Mouse (Mus musculus): Measurements from ENCODE around the gene Afp. TPM values are rescaled to one million over a fixed set of nuclear protein-coding genes. Genes with fewer than 3 reads are reported as not detected.

The Afp gene
- total and polyA plus RNA-seq, 2 experiments = 0.23 to 1.9 TPM

DNA sequence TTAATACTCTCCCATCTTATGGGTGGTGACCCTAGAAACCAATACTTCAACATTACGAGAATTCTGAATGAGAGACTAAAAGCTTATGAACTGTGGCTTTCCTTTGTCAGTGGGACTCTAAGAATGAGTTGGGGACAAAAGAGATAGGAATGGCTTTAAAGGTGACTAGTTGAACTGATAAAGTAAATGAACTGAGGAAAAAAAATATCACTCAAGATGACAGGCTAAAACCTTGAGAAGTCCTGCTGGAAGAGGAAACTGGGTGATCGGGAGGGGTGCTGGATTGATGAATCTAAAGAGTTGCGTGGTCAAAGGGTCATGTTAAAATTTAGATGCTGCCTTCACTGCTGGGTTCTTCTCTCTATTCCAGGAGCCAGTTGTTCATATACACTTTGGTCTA, 13.8 kb upstream of the Afp start:
- peak; percentile 91 for DNase-seq (ENCODE audit: extremely low read depth, low read depth, low spot score)
- 38% methylated on average over 3 of the region's 3 CpGs for WGBS
- no peaks in the 10 kb centered on the region for H3K4me1 ChIP-seq (ENCODE audit: control insufficient read depth, insufficient read depth, low read length)
- no peak overlapping the region for H3K9ac ChIP-seq (ENCODE audit: low read depth, low read length)
- no peak overlapping the region for H3K27ac ChIP-seq (replicated peaks; ENCODE audit: insufficient read depth, low read depth, low read length)
- H3K36me3 ChIP-seq (ENCODE audit: control insufficient read depth, insufficient read depth, low read length) = peaks cover 31% of the 10 kb centered on the region
- H3K79me2 ChIP-seq (ENCODE audit: control insufficient read depth, insufficient read depth, low read length) = no peaks in the 10 kb centered on the region
- TF ChIP-seq CTCF (IDR thresholded peaks at IDR 0.05; ENCODE audit: low read depth, low read length) = no peak
- no peak for TF ChIP-seq POLR2A (IDR thresholded peaks at IDR 0.05; ENCODE audit: extremely low read depth, insufficient read depth, low read length)
- H3K27me3 ChIP-seq (ENCODE audit: control insufficient read depth, insufficient read depth, low read length) = no peaks in the 10 kb centered on the region
- no peak overlapping the region for H3K4me3 ChIP-seq (ENCODE audit: insufficient read depth, low read depth, low read length)

DNA sequence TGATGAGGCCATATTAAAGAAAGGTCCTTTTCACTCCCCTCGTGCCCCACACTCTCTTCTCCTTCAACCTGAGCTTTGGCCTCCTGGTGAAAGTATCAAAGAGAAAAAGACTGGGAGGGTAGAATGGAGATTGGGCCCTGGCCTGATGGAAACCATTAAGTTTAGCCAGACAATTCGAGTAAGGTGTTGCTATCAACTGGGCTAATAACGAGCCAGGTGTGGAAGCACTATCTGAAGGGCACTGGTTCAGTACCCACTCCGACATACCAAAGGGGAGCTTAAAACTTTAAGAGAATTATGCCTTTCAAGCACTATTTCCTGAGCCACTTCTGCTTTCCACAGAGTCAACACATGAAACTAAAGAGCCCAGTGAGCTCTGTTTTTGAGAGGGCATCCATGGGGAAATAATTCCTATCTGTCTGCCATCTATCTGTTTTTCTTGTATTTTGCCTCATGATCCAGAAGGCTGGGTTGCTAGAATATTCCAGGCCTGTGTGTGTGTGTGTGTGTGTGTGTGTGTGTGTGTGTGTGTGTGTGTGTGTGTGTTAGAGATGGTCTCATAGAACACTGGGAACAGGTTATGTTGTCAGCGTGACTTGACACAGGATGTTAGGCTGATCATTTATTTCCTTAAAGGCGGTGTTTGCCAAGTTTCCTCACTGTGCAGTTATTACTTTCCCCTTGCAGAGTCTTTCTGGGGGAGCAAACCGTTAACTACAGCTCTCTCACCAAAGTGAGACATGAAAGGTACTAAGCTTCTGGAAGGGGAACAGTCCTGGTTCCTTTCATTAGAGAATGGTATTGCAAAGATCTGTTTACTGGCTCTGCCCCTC, 13.0 kb upstream of the Afp start:
- no peak overlapping the region for H3K9ac ChIP-seq (ENCODE audit: low read depth, low read length)
- H3K79me2 ChIP-seq (ENCODE audit: control insufficient read depth, insufficient read depth, low read length) = no peaks in the 10 kb centered on the region
- no peak overlapping the region for H3K4me3 ChIP-seq (ENCODE audit: insufficient read depth, low read depth, low read length)
- peak overlapping the region; percentile 40 for H3K27ac ChIP-seq (replicated peaks; ENCODE audit: insufficient read depth, low read depth, low read length)
- 15% methylated on average over 7 of the region's 7 CpGs for WGBS
- no peaks in the 10 kb centered on the region for H3K4me1 ChIP-seq (ENCODE audit: control insufficient read depth, insufficient read depth, low read length)
- TF ChIP-seq CTCF (IDR thresholded peaks at IDR 0.05; ENCODE audit: low read depth, low read length) (no peak), POLR2A (IDR thresholded peaks at IDR 0.05; ENCODE audit: extremely low read depth, insufficient read depth, low read length) (no peak)
- H3K27me3 ChIP-seq (ENCODE audit: control insufficient read depth, insufficient read depth, low read length) = no peaks in the 10 kb centered on the region
- peak; percentile 96 for DNase-seq (ENCODE audit: extremely low read depth, low read depth, low spot score)
- peaks cover 23% of the 10 kb centered on the region for H3K36me3 ChIP-seq (ENCODE audit: control insufficient read depth, insufficient read depth, low read length)

DNA sequence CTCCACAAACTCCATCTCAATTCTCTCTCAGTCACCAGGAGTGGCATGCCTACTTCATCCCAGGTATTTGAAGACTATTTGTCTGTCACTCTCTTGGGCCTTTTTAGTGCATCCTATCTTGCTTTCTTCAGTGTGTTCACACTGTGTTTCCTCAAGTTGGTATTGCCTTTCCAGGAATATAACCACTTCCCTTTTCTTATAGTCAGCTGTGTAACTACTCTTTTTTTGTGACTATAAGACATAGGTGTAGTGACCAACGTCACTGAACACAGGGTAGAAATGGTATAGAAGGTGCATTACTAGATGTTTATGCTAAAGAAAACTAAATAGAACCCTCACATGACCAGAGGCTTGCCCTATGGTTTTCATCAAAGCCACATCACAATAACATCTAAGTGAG, 11.7 kb upstream of the Afp start:
- Histone ChIP-seq H3K9ac (ENCODE audit: low read depth, low read length) (no peak overlapping the region), H3K4me3 (ENCODE audit: insufficient read depth, low read depth, low read length) (no peak overlapping the region), H3K27me3 (ENCODE audit: control insufficient read depth, insufficient read depth, low read length) (no peaks in the 10 kb centered on the region), H3K79me2 (ENCODE audit: control insufficient read depth, insufficient read depth, low read length) (no peaks in the 10 kb centered on the region), H3K36me3 (ENCODE audit: control insufficient read depth, insufficient read depth, low read length) (peaks cover 21% of the 10 kb centered on the region), H3K4me1 (ENCODE audit: control insufficient read depth, insufficient read depth, low read length) (peaks cover 1% of the 10 kb centered on the region; the same call in 1 of the 2 replicates), H3K27ac (replicated peaks; ENCODE audit: insufficient read depth, low read depth, low read length) (no peak overlapping the region)
- WGBS = 78% methylated on average over 1 of the region's 1 CpGs
- peak; percentile 35 for DNase-seq (ENCODE audit: extremely low read depth, low read depth, low spot score)
- TF ChIP-seq POLR2A (IDR thresholded peaks at IDR 0.05; ENCODE audit: extremely low read depth, insufficient read depth, low read length) (no peak), CTCF (IDR thresholded peaks at IDR 0.05; ENCODE audit: low read depth, low read length) (no peak)

DNA sequence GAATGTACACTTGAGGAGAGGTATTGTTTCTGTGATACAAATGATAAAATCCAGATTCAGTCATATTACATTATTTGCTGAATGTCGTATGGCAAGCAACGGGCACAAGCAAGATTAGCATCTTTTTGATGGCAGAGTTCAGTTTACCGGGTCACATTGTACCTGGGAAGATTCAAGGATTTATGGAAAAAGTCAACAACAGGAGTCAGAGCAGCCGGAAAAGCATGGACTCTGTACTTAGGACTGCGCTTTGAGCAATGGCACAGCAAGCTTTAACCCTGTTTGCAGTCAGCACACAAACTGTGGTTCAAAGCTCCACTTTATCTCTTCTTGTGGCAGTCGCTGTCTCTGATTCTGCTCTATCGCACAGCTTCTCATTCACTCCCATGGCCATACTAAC, 4.9 kb upstream of the Afp start:
- Histone ChIP-seq H3K36me3 (ENCODE audit: control insufficient read depth, insufficient read depth, low read length) (no peaks in the 10 kb centered on the region), H3K27ac (replicated peaks; ENCODE audit: insufficient read depth, low read depth, low read length) (peak overlapping the region; percentile 77), H3K4me3 (ENCODE audit: insufficient read depth, low read depth, low read length) (no peak overlapping the region), H3K79me2 (ENCODE audit: control insufficient read depth, insufficient read depth, low read length) (no peaks in the 10 kb centered on the region), H3K27me3 (ENCODE audit: control insufficient read depth, insufficient read depth, low read length) (no peaks in the 10 kb centered on the region), H3K4me1 (ENCODE audit: control insufficient read depth, insufficient read depth, low read length) (peaks cover 13% of the 10 kb centered on the region), H3K9ac (ENCODE audit: low read depth, low read length) (0 out of 2 replicates have a peak overlapping the region, but pooled peaks have one; percentile 36)
- TF ChIP-seq CTCF (IDR thresholded peaks at IDR 0.05; ENCODE audit: low read depth, low read length) = no peak
- TF ChIP-seq POLR2A (IDR thresholded peaks at IDR 0.05; ENCODE audit: extremely low read depth, insufficient read depth, low read length) = no peak
- DNase-seq (ENCODE audit: extremely low read depth, low read depth, low spot score) = peak; percentile 97
- 24% methylated on average over 7 of the region's 7 CpGs for WGBS

DNA sequence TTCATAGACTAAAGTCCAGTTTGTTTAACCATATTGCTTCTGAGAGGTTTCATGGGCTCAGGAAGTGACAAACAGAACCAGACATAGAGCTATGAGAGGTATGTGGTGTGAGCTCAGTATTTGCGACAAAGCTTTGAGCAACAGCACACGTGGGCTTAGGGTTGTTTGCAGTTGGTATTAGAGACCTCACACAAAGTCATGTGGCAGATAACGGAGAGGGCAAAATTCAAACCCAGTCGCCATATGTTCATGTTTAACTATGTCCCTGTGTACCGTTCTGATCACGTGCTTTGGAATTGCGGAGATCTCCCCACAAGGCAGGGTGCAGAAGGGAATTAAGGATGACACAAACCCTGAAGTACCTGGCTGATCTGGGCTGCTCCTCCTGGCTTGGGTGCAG, 2.2 kb upstream of the Afp start:
- Histone ChIP-seq H3K27me3 (ENCODE audit: control insufficient read depth, insufficient read depth, low read length) (no peaks in the 10 kb centered on the region), H3K27ac (replicated peaks; ENCODE audit: insufficient read depth, low read depth, low read length) (no peak overlapping the region), H3K36me3 (ENCODE audit: control insufficient read depth, insufficient read depth, low read length) (no peaks in the 10 kb centered on the region), H3K9ac (ENCODE audit: low read depth, low read length) (no peak overlapping the region), H3K4me1 (ENCODE audit: control insufficient read depth, insufficient read depth, low read length) (peaks cover 15% of the 10 kb centered on the region), H3K4me3 (ENCODE audit: insufficient read depth, low read depth, low read length) (no peak overlapping the region), H3K79me2 (ENCODE audit: control insufficient read depth, insufficient read depth, low read length) (no peaks in the 10 kb centered on the region)
- 28% methylated on average over 7 of the region's 7 CpGs for WGBS
- TF ChIP-seq POLR2A (IDR thresholded peaks at IDR 0.05; ENCODE audit: extremely low read depth, insufficient read depth, low read length) = no peak
- TF ChIP-seq CTCF (IDR thresholded peaks at IDR 0.05; ENCODE audit: low read depth, low read length) = no peak
- no peak for DNase-seq (ENCODE audit: extremely low read depth, low read depth, low spot score)

DNA sequence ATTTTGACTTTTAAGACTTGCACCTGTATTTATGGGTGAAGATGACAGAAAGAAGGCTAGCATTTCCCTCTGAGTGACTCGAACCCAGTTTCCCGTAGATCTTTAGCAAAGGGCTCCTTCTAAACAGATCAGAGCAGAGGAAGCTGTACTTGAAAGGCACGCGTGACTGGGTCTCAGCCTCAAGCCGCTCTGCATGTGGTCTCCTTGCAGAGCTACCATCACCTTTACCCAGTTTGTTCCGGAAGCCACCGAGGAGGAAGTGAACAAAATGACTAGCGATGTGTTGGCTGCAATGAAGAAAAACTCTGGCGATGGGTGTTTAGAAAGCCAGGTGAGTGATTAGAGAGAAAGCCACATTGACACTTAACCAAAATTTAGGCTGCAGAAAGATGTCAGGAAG, 1.9 kb downstream of the Afp start:
- Histone ChIP-seq H3K79me2 (ENCODE audit: control insufficient read depth, insufficient read depth, low read length) (no peaks in the 10 kb centered on the region), H3K4me1 (ENCODE audit: control insufficient read depth, insufficient read depth, low read length) (peaks cover 5% of the 10 kb centered on the region; the same call in 1 of the 2 replicates), H3K4me3 (ENCODE audit: insufficient read depth, low read depth, low read length) (no peak overlapping the region; the same call in 1 of the 2 replicates), H3K27me3 (ENCODE audit: control insufficient read depth, insufficient read depth, low read length) (no peaks in the 10 kb centered on the region), H3K9ac (ENCODE audit: low read depth, low read length) (peak overlapping the region; percentile 12; the same call in 1 of the 2 replicates), H3K27ac (replicated peaks; ENCODE audit: insufficient read depth, low read depth, low read length) (no peak overlapping the region), H3K36me3 (ENCODE audit: control insufficient read depth, insufficient read depth, low read length) (no peaks in the 10 kb centered on the region)
- 26% methylated on average over 9 of the region's 9 CpGs for WGBS
- TF ChIP-seq POLR2A (IDR thresholded peaks at IDR 0.05; ENCODE audit: extremely low read depth, insufficient read depth, low read length) (no peak), CTCF (IDR thresholded peaks at IDR 0.05; ENCODE audit: low read depth, low read length) (no peak)
- peak; percentile 33 for DNase-seq (ENCODE audit: extremely low read depth, low read depth, low spot score)

All from liver, adult 2 months (tissue).